Mouse (Mus musculus) megakaryocyte, embryonic 14.5 days (primary cell): ENCODE measurements around the gene Cd3d. TPM values are rescaled to one million over a fixed set of nuclear protein-coding genes. Genes with fewer than 3 reads are reported as not detected.
A peak's percentile ranks its signal among the peaks of the same experiment; 100 is the strongest.

ENCODE experiments used
- H3K27me3 ChIP-seq: replicated peaks from 2 replicates; pipeline ENCODE3; 2012; ENCODE audit warnings: inconsistent platforms
- H3K36me3 ChIP-seq: replicated peaks from 2 replicates; pipeline ENCODE3; 2012; ENCODE audit warnings: low read length, inconsistent platforms, mixed read lengths
- H3K4me1 ChIP-seq: 2 replicates; pipeline ENCODE4 v1.6.1; 2012; ENCODE audit warnings: inconsistent platforms
- H3K4me3 ChIP-seq: replicated peaks from 2 replicates; pipeline ENCODE3; 2012; ENCODE audit warnings: moderate library complexity, mild to moderate bottlenecking, inconsistent platforms
- H3K9me3 ChIP-seq: 2 replicates; pipeline ENCODE4 v1.6.1; 2012; ENCODE audit warnings: inconsistent platforms
- FLI1 ChIP-seq: IDR thresholded peaks from 2 replicates; pipeline ENCODE4 v1.6.1; 2012; ENCODE audit warnings: low read length, inconsistent platforms, mixed read lengths
- GATA1 ChIP-seq: IDR thresholded peaks from 3 replicates; pipeline ENCODE4 v1.6.1; 2012; ENCODE audit warnings: mixed read lengths, low read length, inconsistent platforms, borderline replicate concordance
- polyA plus RNA-seq: library from polyadenylated mRNA; stranded (reverse); fragments of >175 nt; gene quantifications from 2 replicates; pipeline ENCODE4 v1.2.3, GENCODE M21; 2012; ENCODE audit warnings: low replicate concordance; ENCODE audit not compliant: insufficient read depth

The Cd3d gene
- polyA plus RNA-seq, 1 experiment, result not detected

DNA sequence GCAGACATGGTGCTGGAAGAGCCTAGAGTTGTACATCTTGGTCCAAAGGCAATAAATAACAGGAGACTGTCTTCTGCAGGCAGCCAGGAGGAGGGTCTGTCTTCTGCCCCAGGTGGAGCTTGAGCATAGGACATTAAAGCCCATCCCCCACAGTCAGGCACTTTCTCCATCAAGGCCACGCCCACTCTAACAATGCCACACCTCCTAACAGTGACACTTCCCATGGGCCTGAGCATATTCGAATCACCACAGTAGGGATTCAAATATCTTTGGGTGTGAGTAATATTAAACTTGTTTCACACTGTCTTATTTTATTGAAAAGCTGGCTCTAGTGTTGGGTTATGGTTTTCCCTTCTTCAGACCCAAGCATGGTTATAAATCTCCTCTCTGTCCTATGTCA is 10.2 kb downstream of the Cd3d start:
- Histone ChIP-seq H3K36me3 (no peaks in the 10 kb centered on the region), H3K4me3 (no peak overlapping the region), H3K9me3 (no peaks in the 10 kb centered on the region), H3K27me3 (peaks cover 3% of the 10 kb centered on the region), H3K4me1 (peaks cover 34% of the 10 kb centered on the region)
- TF ChIP-seq GATA1 (no peak), FLI1 (no peak)

DNA sequence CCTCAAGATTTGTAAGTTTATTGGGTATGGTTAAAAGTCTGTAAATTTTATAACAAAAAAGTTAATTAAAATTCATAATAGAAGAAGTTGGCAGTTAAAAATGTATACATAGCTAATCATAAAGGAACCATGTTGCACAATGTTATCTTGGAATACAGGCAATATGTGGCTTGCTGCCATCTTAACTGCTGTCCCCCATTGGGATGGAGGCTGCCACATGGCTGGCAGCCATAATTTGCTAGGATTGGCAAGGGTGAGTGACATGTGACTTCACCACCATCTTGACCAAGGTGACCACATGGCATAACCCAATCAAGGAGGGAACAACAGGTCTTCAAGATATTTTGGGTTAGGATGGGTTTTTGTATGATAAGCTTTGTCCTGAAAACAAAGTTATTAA is 10.7 kb downstream of the Cd3d start:
- Histone ChIP-seq H3K9me3 (no peaks in the 10 kb centered on the region), H3K36me3 (no peaks in the 10 kb centered on the region), H3K27me3 (peaks cover 8% of the 10 kb centered on the region), H3K4me3 (no peak overlapping the region), H3K4me1 (peaks cover 30% of the 10 kb centered on the region)
- no peak for TF ChIP-seq GATA1
- no peak for TF ChIP-seq FLI1

DNA sequence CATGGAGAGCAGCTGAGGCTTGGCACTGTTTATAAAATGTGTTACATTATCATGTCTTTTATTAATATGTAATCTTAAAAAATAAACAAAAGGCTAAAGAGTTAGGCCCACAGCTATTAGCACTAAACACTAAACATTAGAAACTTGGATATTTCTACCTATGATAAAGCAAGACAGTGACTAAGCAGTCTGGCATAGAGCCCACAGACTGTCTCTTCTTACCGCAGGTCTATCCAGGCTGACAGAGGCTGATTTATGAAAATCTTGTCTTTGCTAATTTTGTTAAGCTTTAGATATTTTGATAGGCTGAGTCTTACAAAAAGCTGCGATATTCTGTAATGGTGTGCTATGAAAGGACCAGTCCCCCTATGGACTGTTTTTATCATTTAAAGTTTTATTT is 11.7 kb downstream of the Cd3d start:
- TF ChIP-seq GATA1 (no peak), FLI1 (no peak)
- Histone ChIP-seq H3K4me3 (no peak overlapping the region), H3K4me1 (peaks cover 28% of the 10 kb centered on the region), H3K9me3 (no peaks in the 10 kb centered on the region), H3K27me3 (peaks cover 14% of the 10 kb centered on the region), H3K36me3 (no peaks in the 10 kb centered on the region)

DNA sequence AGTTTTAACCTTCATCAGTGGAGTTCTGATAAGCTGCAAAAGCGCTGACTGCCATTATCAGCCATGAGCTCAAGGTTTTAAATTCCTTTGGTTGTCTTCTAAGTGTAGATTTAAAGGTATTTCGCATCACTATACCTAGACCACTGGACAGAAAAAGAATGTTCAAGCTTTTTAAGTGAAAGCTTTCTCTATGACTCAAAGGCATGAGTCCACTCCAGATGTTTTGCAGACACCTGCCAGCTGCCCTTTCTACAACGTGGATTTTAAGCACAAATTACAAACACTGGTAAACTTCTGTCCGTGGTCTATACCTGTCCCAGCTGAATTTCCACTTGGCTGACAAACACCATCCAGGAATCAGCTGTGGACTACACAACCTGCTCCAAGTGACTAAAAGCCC is 13.4 kb downstream of the Cd3d start:
- H3K36me3 ChIP-seq, result no peaks in the 10 kb centered on the region
- TF ChIP-seq FLI1 (no peak), GATA1 (no peak)

DNA sequence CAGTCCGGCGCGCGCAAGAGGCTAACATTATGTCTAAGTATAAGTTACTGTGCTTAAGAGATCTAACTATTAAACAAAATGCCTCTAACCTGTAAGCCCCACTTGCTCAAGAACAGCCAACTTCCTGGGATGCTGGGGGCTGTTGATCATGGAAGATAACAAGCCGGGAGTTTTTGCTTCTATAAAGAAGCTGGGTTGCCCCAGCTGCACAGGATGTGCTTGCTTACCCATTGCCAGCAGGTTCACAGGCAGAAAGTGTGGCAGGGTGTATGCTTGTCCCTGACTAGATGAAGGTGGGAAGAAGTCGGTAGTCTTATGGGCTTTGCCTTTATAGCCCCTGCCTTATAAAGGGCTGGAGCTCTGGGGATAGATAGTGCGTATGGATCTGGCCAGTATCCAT is 15.0 kb downstream of the Cd3d start:
- no peak for TF ChIP-seq FLI1
- no peak for TF ChIP-seq GATA1
- Histone ChIP-seq H3K9me3 (no peaks in the 10 kb centered on the region), H3K4me1 (peaks cover 46% of the 10 kb centered on the region), H3K36me3 (no peaks in the 10 kb centered on the region), H3K27me3 (peaks cover 43% of the 10 kb centered on the region), H3K4me3 (no peak overlapping the region)

More for the DNA sequence above, 13.4 kb downstream of the Cd3d start:
- Histone ChIP-seq H3K4me3 (no peak overlapping the region), H3K27me3 (peaks cover 28% of the 10 kb centered on the region), H3K4me1 (peaks cover 37% of the 10 kb centered on the region), H3K9me3 (no peaks in the 10 kb centered on the region)

DNA sequence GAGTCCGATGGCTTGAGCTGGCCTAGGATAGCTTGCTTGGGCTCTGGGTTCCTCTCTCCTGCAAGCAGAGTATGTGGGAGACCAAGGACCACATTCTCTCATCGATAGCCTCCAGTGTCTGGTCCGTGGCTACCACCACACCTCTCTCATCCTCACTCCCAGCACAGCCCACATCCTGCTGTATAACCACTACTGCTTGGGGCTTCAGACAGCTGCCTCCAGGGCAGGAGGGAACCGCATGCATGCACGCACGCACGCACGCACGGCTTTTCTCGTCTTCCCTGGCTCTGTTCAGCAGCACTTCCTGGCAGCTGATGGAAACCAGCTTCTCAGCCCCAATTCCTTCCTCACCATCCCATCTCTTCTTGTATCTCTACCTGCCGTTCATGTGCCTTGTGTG is 16.6 kb downstream of the Cd3d start:
- Histone ChIP-seq H3K4me1 (peaks cover 38% of the 10 kb centered on the region), H3K27me3 (peaks cover 56% of the 10 kb centered on the region), H3K36me3 (no peaks in the 10 kb centered on the region), H3K4me3 (peak overlapping the region; percentile 42), H3K9me3 (no peaks in the 10 kb centered on the region)
- TF ChIP-seq FLI1, result no peak
- no peak for TF ChIP-seq GATA1

DNA sequence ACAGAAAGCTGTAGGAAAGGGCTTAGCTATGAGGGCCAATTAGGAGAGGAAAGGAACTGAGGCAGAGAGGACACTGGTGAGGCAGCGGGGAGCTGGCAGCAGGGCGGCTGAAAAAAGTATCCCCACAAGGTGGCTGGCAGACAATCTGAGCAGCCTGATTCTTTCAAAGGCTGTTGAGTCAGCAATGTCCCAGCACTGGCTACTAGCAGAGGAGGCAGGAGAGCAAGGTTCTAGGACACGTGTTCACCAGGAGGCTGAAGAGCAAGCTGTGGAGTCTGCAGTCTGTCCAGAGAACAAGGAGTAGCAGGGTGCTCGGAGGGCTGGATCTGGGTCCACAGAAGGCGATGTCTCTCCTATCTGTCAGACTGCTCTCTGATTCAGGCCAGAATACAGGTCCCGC is 17.6 kb downstream of the Cd3d start:
- Histone ChIP-seq H3K4me3 (no peak overlapping the region), H3K4me1 (peaks cover 38% of the 10 kb centered on the region), H3K27me3 (peaks cover 63% of the 10 kb centered on the region), H3K9me3 (no peaks in the 10 kb centered on the region), H3K36me3 (no peaks in the 10 kb centered on the region)
- TF ChIP-seq FLI1 (no peak), GATA1 (no peak)

DNA sequence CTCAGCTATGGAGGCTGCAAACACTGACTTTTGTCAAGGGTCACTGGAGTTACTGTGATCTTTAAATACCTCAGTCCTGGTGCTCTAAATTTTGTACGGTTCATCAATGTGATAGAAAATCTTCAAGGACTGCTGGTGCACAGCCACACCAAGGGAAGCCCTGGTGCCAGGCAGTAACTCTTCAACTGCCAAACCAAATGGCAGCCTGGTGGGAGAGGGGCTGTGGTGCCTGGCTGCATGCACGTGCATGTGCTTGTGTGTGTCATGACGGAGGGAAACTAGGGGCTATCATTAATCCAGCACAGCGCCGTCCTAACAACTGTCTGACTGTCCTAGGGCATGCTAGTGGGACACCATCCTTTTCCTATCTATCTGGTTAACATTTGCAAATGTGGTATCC is 18.2 kb downstream of the Cd3d start:
- H3K9me3 ChIP-seq, result no peaks in the 10 kb centered on the region
- no peaks in the 10 kb centered on the region for H3K36me3 ChIP-seq
- peaks cover 68% of the 10 kb centered on the region for H3K27me3 ChIP-seq
- H3K4me3 ChIP-seq, result no peak overlapping the region
- peaks cover 38% of the 10 kb centered on the region for H3K4me1 ChIP-seq
- TF ChIP-seq FLI1 (no peak), GATA1 (no peak)

DNA sequence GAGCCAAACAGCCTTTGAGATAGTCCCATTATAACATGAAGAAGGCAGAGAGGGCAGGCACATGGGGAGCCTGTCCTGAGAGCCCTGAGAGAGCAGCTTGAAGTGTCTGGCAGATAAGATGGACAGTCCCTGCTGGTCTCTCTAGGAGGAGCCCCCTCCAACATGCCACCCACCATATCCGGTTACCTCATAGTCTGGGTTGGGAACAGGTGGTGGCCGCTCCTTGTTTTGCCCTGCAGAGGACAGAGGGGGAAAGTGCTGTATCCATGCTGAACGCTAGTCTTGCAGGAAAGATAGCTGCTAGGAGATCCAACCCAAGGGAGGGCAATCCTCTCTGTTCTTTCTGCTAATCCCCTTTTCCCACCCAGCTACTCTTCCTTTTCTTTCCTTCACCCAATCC is 18.7 kb downstream of the Cd3d start:
- Histone ChIP-seq H3K36me3 (no peaks in the 10 kb centered on the region), H3K9me3 (no peaks in the 10 kb centered on the region), H3K4me1 (peaks cover 33% of the 10 kb centered on the region), H3K27me3 (peaks cover 73% of the 10 kb centered on the region), H3K4me3 (no peak overlapping the region)
- TF ChIP-seq GATA1, result no peak
- TF ChIP-seq FLI1, result no peak

DNA sequence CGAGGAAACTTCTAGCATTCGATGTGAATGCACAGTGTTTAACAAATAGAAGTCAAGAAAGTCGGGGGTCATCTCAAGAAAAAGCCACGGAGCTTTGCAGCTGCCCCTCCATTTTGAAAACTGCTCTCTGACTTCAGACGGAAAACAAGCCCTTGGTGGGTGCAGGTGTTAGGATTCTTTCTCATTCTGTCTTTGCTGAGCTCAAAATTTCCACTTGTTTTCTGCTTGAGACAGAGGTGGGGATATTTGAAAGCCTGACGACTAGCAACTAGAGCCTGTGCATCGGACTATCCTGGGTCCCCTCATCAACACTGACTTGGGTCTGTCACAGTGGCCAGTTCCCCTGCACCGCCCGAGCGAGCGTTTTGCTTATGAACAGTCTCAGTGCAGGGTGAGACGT is 25.8 kb downstream of the Cd3d start:
- TF ChIP-seq FLI1, result no peak
- TF ChIP-seq GATA1, result no peak
- Histone ChIP-seq H3K36me3 (no peaks in the 10 kb centered on the region), H3K9me3 (no peaks in the 10 kb centered on the region), H3K27me3 (peaks cover 74% of the 10 kb centered on the region), H3K4me3 (no peak overlapping the region), H3K4me1 (no peaks in the 10 kb centered on the region)

DNA sequence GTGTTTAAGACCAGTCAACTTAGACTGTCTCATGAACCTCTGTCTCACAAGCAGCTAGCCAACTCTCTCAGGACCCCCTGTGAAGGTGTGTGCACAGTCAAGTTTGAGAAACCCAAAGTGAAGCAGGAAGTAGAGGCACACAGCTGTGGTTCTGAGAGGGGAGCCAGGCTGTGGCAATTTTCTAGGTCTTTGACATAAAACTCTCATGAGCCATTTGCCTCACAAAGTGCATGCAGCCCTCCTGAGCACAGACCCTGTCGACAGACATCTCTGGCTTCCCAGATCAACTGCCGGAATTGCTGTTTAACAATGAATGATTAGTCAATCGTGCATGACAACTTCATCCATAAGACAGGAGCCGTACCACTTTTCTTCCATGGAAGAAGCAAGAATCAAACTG is 26.8 kb downstream of the Cd3d start:
- no peak overlapping the region for H3K4me3 ChIP-seq
- H3K4me1 ChIP-seq, result no peaks in the 10 kb centered on the region
- TF ChIP-seq FLI1 (no peak), GATA1 (no peak)
- H3K36me3 ChIP-seq, result no peaks in the 10 kb centered on the region
- H3K27me3 ChIP-seq, result peaks cover 69% of the 10 kb centered on the region
- H3K9me3 ChIP-seq, result no peaks in the 10 kb centered on the region
